ENCODE assay signal across 21 mouse cellular contexts in genomic region chr3:147968271-147968670, GRCm38 (mm10).
A peak's percentile ranks its signal among the peaks of the same experiment; 100 is the strongest.
DNase-seq lines count a peak whose midpoint lies in the region; ATAC-seq and TF ChIP-seq lines count a peak whose summit lies in the region.
"Had no signal": no experiment of that assay in that cellular context is flagged by ENCODE, and none has a peak within 500 bp of the region (broad histone marks: within the 10 kb centered on the region; RNA-seq: fewer than 3 reads in every experiment).

No protein-coding gene starts in this region.

- H3K9ac ChIP-seq in hindbrain, embryonic 13.5 days, result no peak overlapping the region
- H3K9ac ChIP-seq in midbrain, embryonic 13.5 days (replicated peaks), result peak overlapping the region; percentile 48; the same call in 1 of the 2 replicates
- no peak overlapping the region for H3K9ac ChIP-seq in forebrain, embryonic 16.5 days (replicated peaks; ENCODE audit: low read depth, low read length)
- H3K9ac ChIP-seq: forebrain, embryonic 13.5 days; liver, embryonic 13.5 days had no signal

- no peaks in the 10 kb centered on the region; the same call in 1 of the 2 replicates for H3K4me1 ChIP-seq in testis, adult 2 months (ENCODE audit: control insufficient read depth, insufficient read depth, low read length)
- H3K4me1 ChIP-seq in hindbrain, embryonic 13.5 days (replicated peaks), result peaks cover 28% of the 10 kb centered on the region
- peaks cover 51% of the 10 kb centered on the region for H3K4me1 ChIP-seq in midbrain, embryonic 13.5 days (replicated peaks)
- H3K4me1 ChIP-seq in forebrain, embryonic 16.5 days (replicated peaks; ENCODE audit: control insufficient read depth, insufficient read depth, low read length), result peaks cover 15% of the 10 kb centered on the region; the same call in 1 of the 2 replicates
- H3K4me1 ChIP-seq: liver, embryonic 13.5 days had no signal

- H3K9me3 ChIP-seq in hindbrain, embryonic 13.5 days, result no peaks in the 10 kb centered on the region
- no peaks in the 10 kb centered on the region for H3K9me3 ChIP-seq in midbrain, embryonic 13.5 days
- H3K9me3 ChIP-seq in forebrain, embryonic 16.5 days (ENCODE audit: control insufficient read depth, low read length), result no peaks in the 10 kb centered on the region
- H3K9me3 ChIP-seq: forebrain, embryonic 13.5 days; heart, embryonic 10.5 days; liver, embryonic 13.5 days had no signal

- no peak for TF ChIP-seq CTCF in testis, adult 2 months (IDR thresholded peaks at IDR 0.05; ENCODE audit: control insufficient read depth, insufficient read depth, insufficient replicate concordance, low read depth, low read length)

- TF ChIP-seq POLR2A in testis, adult 2 months (IDR thresholded peaks at IDR 0.05; ENCODE audit: control insufficient read depth, low read depth, low read length), result no peak

- H3K36me3 ChIP-seq in testis, adult 2 months (ENCODE audit: control insufficient read depth, insufficient read depth, low read length), result no peaks in the 10 kb centered on the region
- H3K36me3 ChIP-seq in hindbrain, embryonic 13.5 days, result no peaks in the 10 kb centered on the region
- H3K36me3 ChIP-seq in midbrain, embryonic 13.5 days, result no peaks in the 10 kb centered on the region
- H3K36me3 ChIP-seq in forebrain, embryonic 16.5 days (ENCODE audit: control insufficient read depth, insufficient read depth), result no peaks in the 10 kb centered on the region
- H3K36me3 ChIP-seq: heart, embryonic 10.5 days; liver, embryonic 13.5 days had no signal

- peak overlapping the region; percentile 23 for H3K4me2 ChIP-seq in hindbrain, embryonic 13.5 days
- H3K4me2 ChIP-seq in midbrain, embryonic 13.5 days (replicated peaks), result peak overlapping the region; percentile 42
- H3K4me2 ChIP-seq in forebrain, embryonic 16.5 days (ENCODE audit: low read length), result no peak overlapping the region
- H3K4me2 ChIP-seq: forebrain, embryonic 13.5 days; liver, embryonic 13.5 days had no signal

- no peak for DNase-seq in testis, postnatal 10 days (ENCODE audit: low spot score)
- DNase-seq in adipocyte (ENCODE audit: low spot score), result no peak
- DNase-seq in heart, postnatal 25 days (ENCODE audit: low spot score), result no peak
- DNase-seq: adrenal gland, postnatal 36 days; cerebellum, adult 9-11 months; gastrocnemius, adult 2 months; kidney, adult 11 months; kidney, postnatal 4 days; layer of hippocampus, adult 9-11 months; liver, embryonic 13.5 days; lung, adult 2 months; lung, postnatal 14 days; right cerebral cortex, postnatal 14 days had no signal

- intact Hi-C loops in heart, postnatal 25 days (cut with DNase I), result no loop called here

- peak overlapping the region; percentile 56 for H3K4me3 ChIP-seq in testis, adult 2 months (ENCODE audit: control insufficient read depth, low read depth, low read length)
- H3K4me3 ChIP-seq in hindbrain, embryonic 13.5 days, result no peak overlapping the region
- H3K4me3 ChIP-seq in midbrain, embryonic 13.5 days (replicated peaks), result no peak overlapping the region; the same call in 1 of the 2 replicates
- no peak overlapping the region for H3K4me3 ChIP-seq in forebrain, embryonic 16.5 days (replicated peaks; ENCODE audit: low read length)
- H3K4me3 ChIP-seq: erythroblast, embryonic 14.5 days; forebrain, embryonic 13.5 days; gastrocnemius, adult 2 months; heart, embryonic 10.5 days; liver, embryonic 13.5 days had no signal

- no peak overlapping the region for H3K27ac ChIP-seq in testis, adult 2 months (ENCODE audit: control insufficient read depth, insufficient read depth, low read depth, low read length)
- 0 out of 2 replicates have a peak overlapping the region, but pooled peaks have one; percentile 37 for H3K27ac ChIP-seq in hindbrain, embryonic 13.5 days
- peak overlapping the region; percentile 73 for H3K27ac ChIP-seq in midbrain, embryonic 13.5 days
- no peak overlapping the region for H3K27ac ChIP-seq in forebrain, embryonic 16.5 days (ENCODE audit: low read length)
- H3K27ac ChIP-seq: forebrain, embryonic 13.5 days; gastrocnemius, adult 2 months; heart, embryonic 10.5 days; liver, embryonic 13.5 days; stomach, postnatal 0 days had no signal

- WGBS in hindbrain, embryonic 13.5 days, result 55% methylated on average over 11 of the region's 11 CpGs
- WGBS in midbrain, embryonic 13.5 days, result 40% methylated on average over 11 of the region's 11 CpGs
- WGBS in forebrain, embryonic 16.5 days, result 81% methylated on average over 11 of the region's 11 CpGs

- no peaks in the 10 kb centered on the region for H3K27me3 ChIP-seq in testis, adult 2 months (ENCODE audit: control insufficient read depth, insufficient read depth, low read length)
- no peaks in the 10 kb centered on the region for H3K27me3 ChIP-seq in hindbrain, embryonic 13.5 days
- H3K27me3 ChIP-seq in midbrain, embryonic 13.5 days, result peaks cover 6% of the 10 kb centered on the region
- H3K27me3 ChIP-seq in forebrain, embryonic 16.5 days (replicated peaks; ENCODE audit: control insufficient read depth, insufficient read depth, low read length), result no peaks in the 10 kb centered on the region
- H3K27me3 ChIP-seq: forebrain, embryonic 13.5 days; liver, embryonic 13.5 days had no signal

- ATAC-seq in hindbrain, embryonic 13.5 days (ENCODE audit: low FRiP score), result no peak
- no peak for ATAC-seq in midbrain, embryonic 13.5 days
- ATAC-seq in forebrain, embryonic 16.5 days, result no peak
- ATAC-seq: forebrain, embryonic 13.5 days had no signal

Comparison
In these comparisons a context has a peak if more than half of its experiments do, and no peak if none do; other contexts are left out.
1. H3K27ac ChIP-seq: peak in hindbrain, embryonic 13.5 days (single experiment) and midbrain, embryonic 13.5 days (single experiment); none in testis, adult 2 months (single experiment) and forebrain, embryonic 16.5 days (single experiment).